Mouse (Mus musculus) neural tube, embryonic 13.5 days (tissue): Measurements from ENCODE around the gene Neurog3. TPM values are rescaled to one million over a fixed set of nuclear protein-coding genes. Genes with fewer than 3 reads are reported as not detected.

ENCODE experiments used
- polyA plus RNA-seq: library from polyadenylated mRNA; unstranded; fragments of >200 nt; fragmentation: Nextera tagmentation; extraction: Ambion mirVana; gene quantifications from 2 replicates; pipeline ENCODE4 v1.2.1, GENCODE M21; 2015

Neurog3 gene
- polyA plus RNA-seq, 1 experiment from 2014 or later = 2.7 TPM

Other genes with a start within 250 kb of the Neurog3 start
- gene Col13a1, start 154.0 kb upstream of the Neurog3 start, polyA plus RNA-seq = 2.8 and 3.2 TPM in 2 replicates
- gene Fam241b, start 10.8 kb downstream of the Neurog3 start, polyA plus RNA-seq = 91.9 and 93.1 TPM in 2 replicates
- 19.5 and 22.2 TPM in 2 replicates for gene Tspan15, start 98.2 kb downstream of the Neurog3 start, polyA plus RNA-seq
- 0.25 TPM in 1 of 2 replicates, not detected in the other for gene Tacr2, start 119.3 kb downstream of the Neurog3 start, polyA plus RNA-seq
- 96.0 and 103 TPM in 2 replicates for gene Hk1, start 246.8 kb downstream of the Neurog3 start, polyA plus RNA-seq